Mouse (Mus musculus) liver, embryonic 14.5 days (tissue): Measurements from ENCODE around the gene Stum.

Experiments used
- CTCF ChIP-seq: IDR thresholded peaks from 2 replicates; pipeline ENCODE4 v1.5.1; 2016; ENCODE audit warnings: antibody characterized with exemption, low read depth, control low read depth
- EP300 ChIP-seq: IDR thresholded peaks from 2 replicates; pipeline ENCODE4 v1.6.1; 2016; ENCODE audit warnings: antibody characterized with exemption, low read depth

DNA sequence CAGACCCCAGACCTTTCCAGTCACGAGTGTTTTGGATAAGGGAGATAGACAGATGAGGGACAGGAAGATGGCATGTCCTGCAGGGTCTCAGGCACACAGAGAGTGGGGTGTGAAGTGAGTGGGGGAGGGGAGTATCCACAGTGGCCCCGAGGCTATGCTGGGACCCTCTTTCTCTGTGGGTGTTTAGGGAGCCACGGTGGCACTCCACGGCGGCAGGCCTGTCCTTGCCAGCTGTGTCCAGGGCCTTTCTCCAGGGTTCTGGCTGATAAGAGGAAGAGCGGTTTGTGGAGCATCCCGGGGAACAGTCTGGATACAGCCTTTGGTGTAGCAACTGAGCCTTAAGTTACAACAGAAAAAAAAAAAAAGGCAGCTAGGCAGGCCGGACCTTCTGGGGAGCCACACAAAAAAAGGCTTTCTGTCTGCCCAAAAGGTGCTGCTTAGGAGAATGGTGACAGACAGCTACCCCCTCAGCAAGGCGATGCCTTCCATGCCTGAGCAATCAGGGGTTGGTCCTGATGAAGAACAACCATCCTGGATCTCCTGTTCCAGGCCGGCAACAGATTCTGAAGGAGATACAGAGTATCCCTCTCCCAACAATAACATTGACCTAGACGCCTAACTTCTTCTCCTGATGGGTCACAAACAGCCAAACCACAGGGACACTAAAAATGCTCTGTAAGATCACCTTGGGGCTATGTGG lies 76.8 kb downstream of the Stum start:
- TF ChIP-seq CTCF (no peak), EP300 (no peak)
